Mouse (Mus musculus) adrenal gland, postnatal 36 days (tissue): ENCODE measurements around the gene Fpr1. TPM values are rescaled to one million over a fixed set of nuclear protein-coding genes. Genes with fewer than 3 reads are reported as not detected.
A peak's percentile ranks its signal among the peaks of the same experiment; 100 is the strongest.

ENCODE experiments used
- microRNA-seq: library from miRNA; unstranded; fragments of <30 nt; microRNA quantifications from one replicate; pipeline ENCODE4 v1.2.0, GENCODE M21; 2021
- total RNA-seq, 2 experiments: library from RNA; stranded (reverse); gene quantifications; 2 replicates each; pipeline ENCODE4 v1.2.3; 2021

Gene Fpr1
- total RNA-seq, 2 experiments from 2014 or later: not detected

Small RNA genes within 50 kb of the gene (microRNA-seq; reads per million reads assigned to microRNA genes)
- not detected for gene Gm25927
- gene Mir125a: 9,952 reads per million, percentile 94 among the genes with 10 or more reads in this experiment
- gene Mir99b: 11,415 reads per million, percentile 95 among the genes with 10 or more reads in this experiment
- not detected for gene Mirlet7e

Other genes with a start within 250 kb of the Fpr1 start
- gene Vmn2r90, start 180.2 kb downstream of the Fpr1 start, total RNA-seq: not detected
- gene Spaca6, start 56.8 kb downstream of the Fpr1 start, total RNA-seq: 10 to 100 TPM; 38.7 to 53.8 TPM
- under 1 TPM; 0.13 to 0.26 TPM for gene Has1, start 28.7 kb downstream of the Fpr1 start, total RNA-seq
- not detected for gene Fpr2, start 3.9 kb upstream of the Fpr1 start, total RNA-seq
- gene Fpr3, start 3.9 kb upstream of the Fpr1 start, total RNA-seq: not detected
- not detected for gene Fpr-rs4, start 137.8 kb upstream of the Fpr1 start, total RNA-seq
- gene Vmn2r124, start 165.5 kb upstream of the Fpr1 start, total RNA-seq: not detected
- gene Vmn2r91, start 201.1 kb upstream of the Fpr1 start, total RNA-seq: not detected